Comparison of ENCODE assay signal across 8 mouse cellular contexts in genomic region chr9:107633661-107634405, GRCm38 (mm10). TPM values are rescaled to one million over a fixed set of nuclear protein-coding genes. Genes with fewer than 3 reads are reported as not detected.
DNase-seq lines count a peak whose midpoint lies in the region; ATAC-seq and TF ChIP-seq lines count a peak whose summit lies in the region.

No protein-coding gene starts in this region.

- ATAC-seq in forebrain, embryonic 15.5 days (replicated peaks), result no peak
- 0 out of 2 replicates have a peak, but pooled peaks have one; percentile 5 for ATAC-seq in intestine, embryonic 16.5 days
- 0 out of 2 replicates have a peak, but pooled peaks have one; percentile 4 for ATAC-seq in stomach, postnatal 0 days (ENCODE audit: low FRiP score, low TSS enrichment)

- DNase-seq in layer of hippocampus, adult 9-11 months, result peak; percentile 47
- DNase-seq in layer of hippocampus, postnatal 25 days (ENCODE audit: extremely low spot score in 1 of 2, low spot score in 1 of 2), result no peak
- peak; percentile 63 for DNase-seq in lung, postnatal 10 days
- no peak for DNase-seq in stomach, postnatal 0 days (ENCODE audit: low spot score)
- no peak for DNase-seq in urinary bladder, adult 18-20 months (ENCODE audit: low spot score in 2 of 2)

- no peaks in the 10 kb centered on the region for H3K36me3 ChIP-seq in forebrain, embryonic 15.5 days
- H3K36me3 ChIP-seq in intestine, embryonic 16.5 days (ENCODE audit: control insufficient read depth, insufficient read depth, low read length), result no peaks in the 10 kb centered on the region
- H3K36me3 ChIP-seq in stomach, postnatal 0 days (ENCODE audit: control insufficient read depth, insufficient read depth, low read length), result no peaks in the 10 kb centered on the region

- H3K9me3 ChIP-seq in forebrain, embryonic 15.5 days, result no peaks in the 10 kb centered on the region
- no peaks in the 10 kb centered on the region for H3K9me3 ChIP-seq in intestine, embryonic 16.5 days (ENCODE audit: control insufficient read depth, low read length)
- H3K9me3 ChIP-seq in stomach, postnatal 0 days (ENCODE audit: control insufficient read depth, low read length), result no peaks in the 10 kb centered on the region

- H3K27me3 ChIP-seq in forebrain, embryonic 15.5 days, result no peaks in the 10 kb centered on the region
- H3K27me3 ChIP-seq in intestine, embryonic 16.5 days (replicated peaks; ENCODE audit: control insufficient read depth, insufficient read depth, low read length), result no peaks in the 10 kb centered on the region
- H3K27me3 ChIP-seq in stomach, postnatal 0 days (ENCODE audit: control insufficient read depth, insufficient read depth, low read length), result no peaks in the 10 kb centered on the region

- peak overlapping the region; percentile 85 for H3K4me3 ChIP-seq in bone marrow macrophage, adult 2 months (ENCODE audit: insufficient read depth, low read length)
- peak overlapping the region; percentile 77 for H3K4me3 ChIP-seq in forebrain, embryonic 15.5 days
- peak overlapping the region; percentile 84 for H3K4me3 ChIP-seq in intestine, embryonic 16.5 days (ENCODE audit: low read length)
- peak overlapping the region; percentile 83 for H3K4me3 ChIP-seq in stomach, postnatal 0 days (ENCODE audit: low read depth, low read length)

- TF ChIP-seq EP300 in stomach, postnatal 0 days (optimal IDR thresholded peaks at IDR 0.05), result no peak

- H3K27ac ChIP-seq in bone marrow macrophage, adult 2 months (ENCODE audit: insufficient read depth, low read depth, low read length), result peak overlapping the region; percentile 88
- peak overlapping the region; percentile 89 for H3K27ac ChIP-seq in forebrain, embryonic 15.5 days (replicated peaks)
- peak overlapping the region; percentile 91 for H3K27ac ChIP-seq in intestine, embryonic 16.5 days (ENCODE audit: low read length)
- H3K27ac ChIP-seq in stomach, postnatal 0 days (replicated peaks), result peak overlapping the region; percentile 93

- H3K4me2 ChIP-seq in forebrain, embryonic 15.5 days (replicated peaks), result peak overlapping the region; percentile 97
- peak overlapping the region; percentile 97 for H3K4me2 ChIP-seq in intestine, embryonic 16.5 days (ENCODE audit: low read depth, low read length)
- peak overlapping the region; percentile 99 for H3K4me2 ChIP-seq in stomach, postnatal 0 days (replicated peaks; ENCODE audit: low read depth)

- H3K4me1 ChIP-seq in bone marrow macrophage, adult 2 months (ENCODE audit: control insufficient read depth, insufficient read depth, low read length), result peaks cover 39% of the 10 kb centered on the region
- peaks cover 67% of the 10 kb centered on the region for H3K4me1 ChIP-seq in forebrain, embryonic 15.5 days
- H3K4me1 ChIP-seq in intestine, embryonic 16.5 days (ENCODE audit: control insufficient read depth, insufficient read depth, low read length), result peaks cover 50% of the 10 kb centered on the region
- peaks cover 21% of the 10 kb centered on the region for H3K4me1 ChIP-seq in stomach, postnatal 0 days (replicated peaks; ENCODE audit: control insufficient read depth, insufficient read depth)

- TF ChIP-seq CTCF in bone marrow macrophage, adult 2 months (IDR thresholded peaks at IDR 0.05; ENCODE audit: low read depth, low read length), result no peak
- TF ChIP-seq CTCF in stomach, postnatal 0 days (IDR thresholded peaks at IDR 0.05; ENCODE audit: low read depth), result no peak

- WGBS in forebrain, embryonic 15.5 days, result 0% methylated on average over 15 of the region's 15 CpGs
- WGBS in intestine, embryonic 16.5 days, result 3% methylated on average over 15 of the region's 15 CpGs
- WGBS in stomach, postnatal 0 days, result 0% methylated on average over 15 of the region's 15 CpGs

- no peak for TF ChIP-seq POLR2A in bone marrow macrophage, adult 2 months (IDR thresholded peaks at IDR 0.05; ENCODE audit: borderline replicate concordance, low read depth, low read length)

- H3K9ac ChIP-seq in forebrain, embryonic 15.5 days (replicated peaks), result peak overlapping the region; percentile 88
- H3K9ac ChIP-seq in intestine, embryonic 16.5 days (ENCODE audit: low read depth, low read length), result peak overlapping the region; percentile 90
- H3K9ac ChIP-seq in stomach, postnatal 0 days (ENCODE audit: low read length), result peak overlapping the region; percentile 94

RNA-seq across cellular contexts. Expression of gene Gnai2, which starts 1.3 kb away (rescaled TPM):
- total RNA-seq in layer of hippocampus, postnatal 25 days (2021), result 100 to 1,000 TPM; 208 to 223 TPM
- 994 and 1,017 TPM in 2 replicates for polyA plus RNA-seq in bone marrow macrophage, adult 2 months (2012; ENCODE audit: insufficient read depth, insufficient read length, missing spikeins)
- polyA plus RNA-seq in forebrain, embryonic 15.5 days (2015; fragmentation: Nextera tagmentation; extraction: Ambion mirVana), result 335 and 338 TPM in 2 replicates
- 301 and 311 TPM in 2 replicates for polyA plus RNA-seq in intestine, embryonic 16.5 days (2015; fragmentation: Nextera tagmentation; extraction: Ambion mirVana)
- polyA plus RNA-seq in stomach, postnatal 0 days (2015; fragmentation: Nextera tagmentation; extraction: Ambion mirVana), result 189 and 195 TPM in 2 replicates

RNA-seq across cellular contexts. Expression of gene Sema3b, which starts 24.8 kb away (rescaled TPM):
- 1 to 10 TPM; 2.2 to 2.7 TPM for total RNA-seq in layer of hippocampus, postnatal 25 days (2021)
- polyA plus RNA-seq in bone marrow macrophage, adult 2 months (2012; ENCODE audit: insufficient read depth, insufficient read length, missing spikeins), result not detected in 2 replicates
- polyA plus RNA-seq in forebrain, embryonic 15.5 days (2015; fragmentation: Nextera tagmentation; extraction: Ambion mirVana), result 1.7 and 2.8 TPM in 2 replicates
- polyA plus RNA-seq in intestine, embryonic 16.5 days (2015; fragmentation: Nextera tagmentation; extraction: Ambion mirVana), result 50.4 and 54.9 TPM in 2 replicates
- 16.3 and 19.1 TPM in 2 replicates for polyA plus RNA-seq in stomach, postnatal 0 days (2015; fragmentation: Nextera tagmentation; extraction: Ambion mirVana)

RNA-seq across cellular contexts. Expression of gene Slc38a3, which starts 35.5 kb away (rescaled TPM):
- total RNA-seq in layer of hippocampus, postnatal 25 days (2021), result 10 to 100 TPM; 57.8 to 66.2 TPM
- not detected in 2 replicates for polyA plus RNA-seq in bone marrow macrophage, adult 2 months (2012; ENCODE audit: insufficient read depth, insufficient read length, missing spikeins)
- polyA plus RNA-seq in forebrain, embryonic 15.5 days (2015; fragmentation: Nextera tagmentation; extraction: Ambion mirVana), result 24.2 and 24.4 TPM in 2 replicates
- polyA plus RNA-seq in intestine, embryonic 16.5 days (2015; fragmentation: Nextera tagmentation; extraction: Ambion mirVana), result 10.1 TPM in 2 replicates
- polyA plus RNA-seq in stomach, postnatal 0 days (2015; fragmentation: Nextera tagmentation; extraction: Ambion mirVana), result 0.95 and 1.1 TPM in 2 replicates

RNA-seq across cellular contexts. Expression of gene Gnat1, which starts 45.7 kb away (rescaled TPM):
- total RNA-seq in layer of hippocampus, postnatal 25 days (2021), result not detected
- not detected in 2 replicates for polyA plus RNA-seq in bone marrow macrophage, adult 2 months (2012; ENCODE audit: insufficient read depth, insufficient read length, missing spikeins)
- polyA plus RNA-seq in forebrain, embryonic 15.5 days (2015; fragmentation: Nextera tagmentation; extraction: Ambion mirVana), result 1.7 and 1.8 TPM in 2 replicates
- polyA plus RNA-seq in intestine, embryonic 16.5 days (2015; fragmentation: Nextera tagmentation; extraction: Ambion mirVana), result 0.98 and 1.6 TPM in 2 replicates
- polyA plus RNA-seq in stomach, postnatal 0 days (2015; fragmentation: Nextera tagmentation; extraction: Ambion mirVana), result 2.1 and 2.9 TPM in 2 replicates

RNA-seq across cellular contexts. Expression of gene Ifrd2, which starts 46.4 kb away (rescaled TPM):
- 10 to 100 TPM; 11.8 to 16.8 TPM for total RNA-seq in layer of hippocampus, postnatal 25 days (2021)
- polyA plus RNA-seq in bone marrow macrophage, adult 2 months (2012; ENCODE audit: insufficient read depth, insufficient read length, missing spikeins), result 8.2 and 8.6 TPM in 2 replicates
- 15.4 and 16.9 TPM in 2 replicates for polyA plus RNA-seq in forebrain, embryonic 15.5 days (2015; fragmentation: Nextera tagmentation; extraction: Ambion mirVana)
- 79.0 and 89.6 TPM in 2 replicates for polyA plus RNA-seq in intestine, embryonic 16.5 days (2015; fragmentation: Nextera tagmentation; extraction: Ambion mirVana)
- 35.5 and 42.7 TPM in 2 replicates for polyA plus RNA-seq in stomach, postnatal 0 days (2015; fragmentation: Nextera tagmentation; extraction: Ambion mirVana)

Comparison
In these comparisons a context has a peak if more than half of its experiments do, and no peak if none do; other contexts are left out.
1. DNase-seq: peak in layer of hippocampus, adult 9-11 months (single experiment) and lung, postnatal 10 days (single experiment); none in layer of hippocampus, postnatal 25 days (0 of 2), stomach, postnatal 0 days (single experiment) and urinary bladder, adult 18-20 months (0 of 2).
2. Peak in every context shown above with its lines, with median percentiles within 50 percentile points of each other: H3K27ac ChIP-seq, H3K4me3 ChIP-seq, H3K4me2 ChIP-seq and H3K9ac ChIP-seq.